Mouse (Mus musculus): ENCODE results near the gene Slc17a5. TPM values are rescaled to one million over a fixed set of nuclear protein-coding genes. Genes with fewer than 3 reads are reported as not detected.
A peak's percentile ranks its signal among the peaks of the same experiment; 100 is the strongest.

Slc17a5 gene
- polyA plus RNA-seq, 1 experiment = 14.0 TPM

GRCm38 (mm10) chr9:78614201-78614600, 26.4 kb upstream of the Slc17a5 start:
- Histone ChIP-seq H3K4me1 (ENCODE audit: control insufficient read depth, insufficient read depth, low read length) (no peaks in the 10 kb centered on the region; the same call in none of the 2 replicates), H3K4me3 (replicated peaks; ENCODE audit: insufficient read depth, low read depth, low read length) (no peak overlapping the region), H3K27ac (ENCODE audit: insufficient read depth, low read length) (no peak overlapping the region), H3K27me3 (ENCODE audit: control insufficient read depth, insufficient read depth, low read length) (peaks cover 1% of the 10 kb centered on the region; the same call in 1 of the 2 replicates)
- TF ChIP-seq CTCF (IDR thresholded peaks at IDR 0.05; ENCODE audit: borderline replicate concordance, insufficient read depth, low read depth, low read length) = no peak
- TF ChIP-seq POLR2A (IDR thresholded peaks at IDR 0.05; ENCODE audit: borderline replicate concordance, insufficient read depth, low read length) = no peak
- DNase-seq = no peak
- WGBS = 9% methylated on average over 6 of the region's 6 CpGs

- DNase-seq = no peak
- TF ChIP-seq CTCF (IDR thresholded peaks at IDR 0.05; ENCODE audit: borderline replicate concordance, insufficient read depth, low read depth, low read length) (no peak; the same call in 1 of the 2 replicates), POLR2A (IDR thresholded peaks at IDR 0.05; ENCODE audit: borderline replicate concordance, insufficient read depth, low read length) (no peak)
- H3K4me1 ChIP-seq (ENCODE audit: control insufficient read depth, insufficient read depth, low read length) = no peaks in the 10 kb centered on the region
- H3K4me3 ChIP-seq (replicated peaks; ENCODE audit: insufficient read depth, low read depth, low read length) = no peak overlapping the region
- no peak overlapping the region for H3K27ac ChIP-seq (ENCODE audit: insufficient read depth, low read length)
- 54% methylated on average over 4 of the region's 4 CpGs for WGBS
- no peaks in the 10 kb centered on the region for H3K27me3 ChIP-seq (ENCODE audit: control insufficient read depth, insufficient read depth, low read length)
Measured at GRCm38 (mm10) chr9:78601046-78601730, 13.3 kb upstream of the Slc17a5 start.

GRCm38 (mm10) chr9:78599927-78600326, 12.1 kb upstream of the Slc17a5 start:
- no peak overlapping the region for H3K27ac ChIP-seq (ENCODE audit: insufficient read depth, low read length)
- no peaks in the 10 kb centered on the region for H3K4me1 ChIP-seq (ENCODE audit: control insufficient read depth, insufficient read depth, low read length)
- WGBS = 88% methylated on average over 5 of the region's 5 CpGs
- DNase-seq = no peak
- H3K27me3 ChIP-seq (ENCODE audit: control insufficient read depth, insufficient read depth, low read length) = no peaks in the 10 kb centered on the region
- no peak overlapping the region for H3K4me3 ChIP-seq (replicated peaks; ENCODE audit: insufficient read depth, low read depth, low read length)
- TF ChIP-seq POLR2A (IDR thresholded peaks at IDR 0.05; ENCODE audit: borderline replicate concordance, insufficient read depth, low read length) = no peak
- TF ChIP-seq CTCF (IDR thresholded peaks at IDR 0.05; ENCODE audit: borderline replicate concordance, insufficient read depth, low read depth, low read length) = no peak

- peak; percentile 34 to 37 for DNase-seq
- no peaks in the 10 kb centered on the region for H3K4me1 ChIP-seq (ENCODE audit: control insufficient read depth, insufficient read depth, low read length)
- no peak overlapping the region for H3K4me3 ChIP-seq (replicated peaks; ENCODE audit: insufficient read depth, low read depth, low read length)
- H3K27me3 ChIP-seq (ENCODE audit: control insufficient read depth, insufficient read depth, low read length) = no peaks in the 10 kb centered on the region
- H3K27ac ChIP-seq (ENCODE audit: insufficient read depth, low read length) = no peak overlapping the region
- 5% methylated on average over 5 of the region's 5 CpGs for WGBS
- TF ChIP-seq POLR2A (IDR thresholded peaks at IDR 0.05; ENCODE audit: borderline replicate concordance, insufficient read depth, low read length) = no peak
- TF ChIP-seq CTCF (IDR thresholded peaks at IDR 0.05; ENCODE audit: borderline replicate concordance, insufficient read depth, low read depth, low read length) = peak; percentile 74
Measured at GRCm38 (mm10) chr9:78596834-78597233, 9.0 kb upstream of the Slc17a5 start.

- no peak overlapping the region for H3K27ac ChIP-seq (ENCODE audit: insufficient read depth, low read length)
- no peaks in the 10 kb centered on the region for H3K27me3 ChIP-seq (ENCODE audit: control insufficient read depth, insufficient read depth, low read length)
- 89% methylated on average over 18 of the region's 18 CpGs for WGBS
- no peaks in the 10 kb centered on the region for H3K4me1 ChIP-seq (ENCODE audit: control insufficient read depth, insufficient read depth, low read length)
- no peak for DNase-seq
- no peak for TF ChIP-seq CTCF (IDR thresholded peaks at IDR 0.05; ENCODE audit: borderline replicate concordance, insufficient read depth, low read depth, low read length)
- TF ChIP-seq POLR2A (IDR thresholded peaks at IDR 0.05; ENCODE audit: borderline replicate concordance, insufficient read depth, low read length) = no peak
- no peak overlapping the region for H3K4me3 ChIP-seq (replicated peaks; ENCODE audit: insufficient read depth, low read depth, low read length)
Measured at GRCm38 (mm10) chr9:78595769-78596555, 8.1 kb upstream of the Slc17a5 start.

GRCm38 (mm10) chr9:78595257-78595656, 7.4 kb upstream of the Slc17a5 start:
- WGBS = 90% methylated on average over 3 of the region's 3 CpGs
- TF ChIP-seq CTCF (IDR thresholded peaks at IDR 0.05; ENCODE audit: borderline replicate concordance, insufficient read depth, low read depth, low read length) (no peak), POLR2A (IDR thresholded peaks at IDR 0.05; ENCODE audit: borderline replicate concordance, insufficient read depth, low read length) (no peak)
- H3K27me3 ChIP-seq (ENCODE audit: control insufficient read depth, insufficient read depth, low read length) = no peaks in the 10 kb centered on the region
- no peak for DNase-seq
- H3K4me1 ChIP-seq (ENCODE audit: control insufficient read depth, insufficient read depth, low read length) = no peaks in the 10 kb centered on the region
- H3K27ac ChIP-seq (ENCODE audit: insufficient read depth, low read length) = no peak overlapping the region
- no peak overlapping the region for H3K4me3 ChIP-seq (replicated peaks; ENCODE audit: insufficient read depth, low read depth, low read length)

- no peaks in the 10 kb centered on the region for H3K27me3 ChIP-seq (ENCODE audit: control insufficient read depth, insufficient read depth, low read length)
- 97% methylated on average over 2 of the region's 2 CpGs for WGBS
- H3K4me1 ChIP-seq (ENCODE audit: control insufficient read depth, insufficient read depth, low read length) = no peaks in the 10 kb centered on the region
- H3K27ac ChIP-seq (ENCODE audit: insufficient read depth, low read length) = no peak overlapping the region
- no peak for DNase-seq
- H3K4me3 ChIP-seq (replicated peaks; ENCODE audit: insufficient read depth, low read depth, low read length) = no peak overlapping the region
- TF ChIP-seq POLR2A (IDR thresholded peaks at IDR 0.05; ENCODE audit: borderline replicate concordance, insufficient read depth, low read length) = no peak
- no peak for TF ChIP-seq CTCF (IDR thresholded peaks at IDR 0.05; ENCODE audit: borderline replicate concordance, insufficient read depth, low read depth, low read length)
Measured at GRCm38 (mm10) chr9:78590471-78590870, 2.6 kb upstream of the Slc17a5 start.
